Mouse (Mus musculus): ENCODE data around the gene Ruvbl1.

- TF ChIP-seq CTCF (IDR thresholded peaks at IDR 0.05; ENCODE audit: low read depth) (no peak), EP300 (IDR thresholded peaks at IDR 0.05; ENCODE audit: low read depth) (no peak)
These were observed 48.8 kb downstream of the Ruvbl1 start for GRCm38 (mm10) chr6:88513984-88514383.
